Comparison of ENCODE assay signal across 8 mouse cellular contexts in genomic region chr8:104394801-104395702, GRCm38 (mm10). TPM values are rescaled to one million over a fixed set of nuclear protein-coding genes. Genes with fewer than 3 reads are reported as not detected.
A peak's percentile ranks its signal among the peaks of the same experiment; 100 is the strongest.
DNase-seq lines count a peak whose midpoint lies in the region; ATAC-seq and TF ChIP-seq lines count a peak whose summit lies in the region.

No protein-coding gene starts in this region.

- peak; percentile 24; the same call in 1 of the 2 replicates for TF ChIP-seq CTCF in intestine, postnatal 0 days (IDR thresholded peaks at IDR 0.05; ENCODE audit: low read depth)
- no peak for TF ChIP-seq CTCF in liver, adult 2 months (IDR thresholded peaks at IDR 0.05; ENCODE audit: low read depth, low read length)

- peaks cover 3% of the 10 kb centered on the region; the same call in 1 of the 2 replicates for H3K4me1 ChIP-seq in intestine, postnatal 0 days (replicated peaks; ENCODE audit: control insufficient read depth, insufficient read depth, low read length)
- no peaks in the 10 kb centered on the region; the same call in 1 of the 2 replicates for H3K4me1 ChIP-seq in liver, adult 2 months (ENCODE audit: control insufficient read depth, insufficient read depth, low read length)
- peaks cover 20% of the 10 kb centered on the region for H3K4me1 ChIP-seq in midbrain, embryonic 15.5 days
- H3K4me1 ChIP-seq in stomach, embryonic 16.5 days (ENCODE audit: control insufficient read depth, insufficient read depth, low read length): peaks cover 23% of the 10 kb centered on the region; the same call in 1 of the 2 replicates

- peak; percentile 81 for ATAC-seq in intestine, postnatal 0 days
- peak; percentile 81 for ATAC-seq in midbrain, embryonic 15.5 days (replicated peaks)
- peak; percentile 49 for ATAC-seq in stomach, embryonic 16.5 days (ENCODE audit: insufficient read depth, low FRiP score)

- TF ChIP-seq POLR2A in liver, adult 2 months (IDR thresholded peaks at IDR 0.05; ENCODE audit: extremely low read depth, insufficient read depth, low read length): no peak

- peak; percentile 27 for DNase-seq in ovary, postnatal 10 days (ENCODE audit: low spot score)
- no peak for DNase-seq in ovary, adult 18-20 months (ENCODE audit: low spot score)
- DNase-seq in cerebellum, adult 9-10 months: peak; percentile 65
- peak; percentile 26 for DNase-seq in gastrocnemius, postnatal 25 days
- DNase-seq in liver, adult 2 months (ENCODE audit: extremely low read depth, low read depth, low spot score): no peak

- H3K9ac ChIP-seq in intestine, postnatal 0 days (ENCODE audit: low read depth, low read length): peak overlapping the region; percentile 80
- peak overlapping the region; percentile 97 for H3K9ac ChIP-seq in liver, adult 2 months (ENCODE audit: low read depth, low read length)
- H3K9ac ChIP-seq in midbrain, embryonic 15.5 days: peak overlapping the region; percentile 87
- H3K9ac ChIP-seq in stomach, embryonic 16.5 days (ENCODE audit: low read length): peak overlapping the region; percentile 97

- H3K27me3 ChIP-seq in intestine, postnatal 0 days (replicated peaks; ENCODE audit: control insufficient read depth, insufficient read depth, low read length): no peaks in the 10 kb centered on the region
- no peaks in the 10 kb centered on the region for H3K27me3 ChIP-seq in liver, adult 2 months (ENCODE audit: control insufficient read depth, insufficient read depth, low read length)
- H3K27me3 ChIP-seq in midbrain, embryonic 15.5 days (replicated peaks): no peaks in the 10 kb centered on the region
- H3K27me3 ChIP-seq in stomach, embryonic 16.5 days (ENCODE audit: control insufficient read depth, insufficient read depth, low read length): no peaks in the 10 kb centered on the region

- H3K4me2 ChIP-seq in intestine, postnatal 0 days (replicated peaks; ENCODE audit: low read depth): peak overlapping the region; percentile 84
- peak overlapping the region; percentile 76 for H3K4me2 ChIP-seq in midbrain, embryonic 15.5 days
- H3K4me2 ChIP-seq in stomach, embryonic 16.5 days (ENCODE audit: low read depth, low read length): peak overlapping the region; percentile 91

- peak overlapping the region; percentile 81 for H3K4me3 ChIP-seq in intestine, postnatal 0 days (ENCODE audit: low read depth, low read length)
- peak overlapping the region; percentile 72 for H3K4me3 ChIP-seq in liver, adult 2 months (ENCODE audit: insufficient read depth, low read depth, low read length)
- H3K4me3 ChIP-seq in midbrain, embryonic 15.5 days: peak overlapping the region; percentile 72
- H3K4me3 ChIP-seq in stomach, embryonic 16.5 days (replicated peaks; ENCODE audit: low read length): peak overlapping the region; percentile 90

- H3K79me2 ChIP-seq in liver, adult 2 months (ENCODE audit: control insufficient read depth, insufficient read depth, low read length): peaks cover 35% of the 10 kb centered on the region; the same call in 1 of the 2 replicates

- peak overlapping the region; percentile 91 for H3K27ac ChIP-seq in intestine, postnatal 0 days (ENCODE audit: low read depth, low read length)
- H3K27ac ChIP-seq in liver, adult 2 months (replicated peaks; ENCODE audit: insufficient read depth, low read depth, low read length): peak overlapping the region; percentile 64
- H3K27ac ChIP-seq in midbrain, embryonic 15.5 days: peak overlapping the region; percentile 82
- H3K27ac ChIP-seq in stomach, embryonic 16.5 days (ENCODE audit: low read length): peak overlapping the region; percentile 90

- WGBS in intestine, postnatal 0 days: under 1% methylated on average over 58 of the region's 82 CpGs
- under 1% methylated on average over 80 of the region's 82 CpGs for WGBS in liver, adult 2 months
- WGBS in midbrain, embryonic 15.5 days: under 1% methylated on average over 70 of the region's 82 CpGs
- under 1% methylated on average over 80 of the region's 82 CpGs for WGBS in stomach, embryonic 16.5 days

- no peaks in the 10 kb centered on the region for H3K36me3 ChIP-seq in intestine, postnatal 0 days (ENCODE audit: control insufficient read depth, insufficient read depth)
- H3K36me3 ChIP-seq in liver, adult 2 months (ENCODE audit: control insufficient read depth, insufficient read depth, low read length): no peaks in the 10 kb centered on the region
- no peaks in the 10 kb centered on the region for H3K36me3 ChIP-seq in midbrain, embryonic 15.5 days (replicated peaks)
- no peaks in the 10 kb centered on the region for H3K36me3 ChIP-seq in stomach, embryonic 16.5 days (ENCODE audit: control insufficient read depth, insufficient read depth, low read length)

- no peaks in the 10 kb centered on the region for H3K9me3 ChIP-seq in intestine, postnatal 0 days (ENCODE audit: control insufficient read depth)
- H3K9me3 ChIP-seq in midbrain, embryonic 15.5 days: no peaks in the 10 kb centered on the region
- no peaks in the 10 kb centered on the region for H3K9me3 ChIP-seq in stomach, embryonic 16.5 days (replicated peaks; ENCODE audit: control insufficient read depth, low read length)

RNA-seq across cellular contexts. Expression of gene Cmtm4, which starts 0.6 kb away (rescaled TPM):
- total RNA-seq in gastrocnemius, postnatal 25 days (2021): 1 to 10 TPM; 3.7 to 4.1 TPM
- 5.9 and 6.7 TPM in 2 replicates for polyA plus RNA-seq in intestine, postnatal 0 days (2015; fragmentation: Nextera tagmentation; extraction: Ambion mirVana)
- total RNA-seq in liver, adult 2 months (2014; rRNA removed): 9.8 and 15.2 TPM in 2 replicates
- 10.0 and 12.7 TPM in 2 replicates for polyA plus RNA-seq in liver, adult 2 months (2012; rRNA removed)
- 2.4 and 2.6 TPM in 2 replicates for polyA plus RNA-seq in midbrain, embryonic 15.5 days (2015; fragmentation: Nextera tagmentation; extraction: Ambion mirVana)
- polyA plus RNA-seq in stomach, embryonic 16.5 days (2015; fragmentation: Nextera tagmentation; extraction: Ambion mirVana): 4.3 and 4.7 TPM in 2 replicates

RNA-seq across cellular contexts. Expression of gene Dync1li2, which starts 47.8 kb away (rescaled TPM):
- 100 to 1,000 TPM in 1 of 2 experiments, 10 to 100 TPM in 1; 63.2 to 101 TPM for total RNA-seq in gastrocnemius, postnatal 25 days (2021)
- polyA plus RNA-seq in intestine, postnatal 0 days (2015; fragmentation: Nextera tagmentation; extraction: Ambion mirVana): 19.0 and 20.4 TPM in 2 replicates
- total RNA-seq in liver, adult 2 months (2014; rRNA removed): 13.8 and 15.4 TPM in 2 replicates
- 5.7 and 6.3 TPM in 2 replicates for polyA plus RNA-seq in liver, adult 2 months (2012; rRNA removed)
- 112 and 123 TPM in 2 replicates for polyA plus RNA-seq in midbrain, embryonic 15.5 days (2015; fragmentation: Nextera tagmentation; extraction: Ambion mirVana)
- 63.5 and 67.6 TPM in 2 replicates for polyA plus RNA-seq in stomach, embryonic 16.5 days (2015; fragmentation: Nextera tagmentation; extraction: Ambion mirVana)

RNA-seq across cellular contexts. Expression of gene Cmtm3, which starts 55.8 kb away (rescaled TPM):
- 10 to 100 TPM in 1 of 2 experiments, 1 to 10 TPM in 1; 8.5 to 10.3 TPM for total RNA-seq in gastrocnemius, postnatal 25 days (2021)
- polyA plus RNA-seq in intestine, postnatal 0 days (2015; fragmentation: Nextera tagmentation; extraction: Ambion mirVana): 40.3 and 40.5 TPM in 2 replicates
- total RNA-seq in liver, adult 2 months (2014; rRNA removed): 6.3 and 8.1 TPM in 2 replicates
- polyA plus RNA-seq in liver, adult 2 months (2012; rRNA removed): 12.1 and 24.6 TPM in 2 replicates
- 33.2 and 37.2 TPM in 2 replicates for polyA plus RNA-seq in midbrain, embryonic 15.5 days (2015; fragmentation: Nextera tagmentation; extraction: Ambion mirVana)
- polyA plus RNA-seq in stomach, embryonic 16.5 days (2015; fragmentation: Nextera tagmentation; extraction: Ambion mirVana): 120 and 129 TPM in 2 replicates

Comparison
In these comparisons a context has a peak if more than half of its experiments do, and no peak if none do; other contexts are left out.
1. DNase-seq: peak in ovary, postnatal 10 days (single experiment), cerebellum, adult 9-10 months (single experiment) and gastrocnemius, postnatal 25 days (single experiment); none in ovary, adult 18-20 months (single experiment) and liver, adult 2 months (single experiment).
2. Peak in every context shown above with its lines, with median percentiles within 50 percentile points of each other: ATAC-seq, H3K27ac ChIP-seq, H3K4me2 ChIP-seq, H3K4me3 ChIP-seq and H3K9ac ChIP-seq.